Mouse (Mus musculus) MEL (cell line): Measurements from ENCODE around the gene Zbtb7b. TPM values are rescaled to one million over a fixed set of nuclear protein-coding genes. Genes with fewer than 3 reads are reported as not detected.
A peak's percentile ranks its signal among the peaks of the same experiment; 100 is the strongest.

Source experiments
- DNase-seq: peaks from one replicate; pipeline ENCODE4 v3.0.0; 2011; ENCODE audit warnings: low read depth, low spot score
- H3K27ac ChIP-seq: 2 replicates; pipeline ENCODE4 v1.5.1; 2012; ENCODE audit warnings: low read depth, mild to moderate bottlenecking, control low read depth, low read length, moderate library complexity; ENCODE audit not compliant: control insufficient read depth
- H3K27me3 ChIP-seq, 2 experiments: fragments of 150-350 bp in 1 of 2; sonication (generic) in 1 of 2; 2 replicates each; pipeline ENCODE4 v1.6.1; 2012; ENCODE audit warnings: low read length in 2 of 2, mild to moderate bottlenecking in 2 of 2, improper control_type of control experiment in 1 of 2, moderate library complexity in 1 of 2; ENCODE audit not compliant: insufficient read depth in 2 of 2, control insufficient read depth in 1 of 2
- H3K36me3 ChIP-seq, 2 experiments: 2 replicates each; pipeline ENCODE4 v1.6.1; 2012 to 2014; ENCODE audit warnings: low read length in 2 of 2, improper control_type of control experiment in 1 of 2, inconsistent platforms in 1 of 2, mild to moderate bottlenecking in 1 of 2; ENCODE audit not compliant: insufficient read depth in 2 of 2, control insufficient read depth in 1 of 2
- H3K4me1 ChIP-seq, 2 experiments: fragments of 150-350 bp in 1 of 2; sonication (generic) in 1 of 2; 2 replicates each; pipeline ENCODE4 v1.6.1; 2012; ENCODE audit warnings: low read length in 2 of 2, improper control_type of control experiment in 1 of 2, mild to moderate bottlenecking in 1 of 2; ENCODE audit not compliant: insufficient read depth in 2 of 2, control insufficient read depth in 1 of 2
- H3K4me3 ChIP-seq, 2 experiments: fragments of 150-350 bp in 1 of 2; sonication (generic) in 1 of 2; 2 replicates each; pipeline ENCODE4 v1.5.1; 2012; ENCODE audit warnings: low read depth in 2 of 2, low read length in 2 of 2, mild to moderate bottlenecking in 2 of 2, moderate library complexity in 2 of 2, control low read depth in 1 of 2, improper control_type of control experiment in 1 of 2; ENCODE audit not compliant: control insufficient read depth in 1 of 2, insufficient read depth in 1 of 2
- H3K79me2 ChIP-seq: 2 replicates; pipeline ENCODE4 v1.6.1; 2012; ENCODE audit warnings: mild to moderate bottlenecking, low read length, moderate library complexity; ENCODE audit not compliant: control insufficient read depth, poor library complexity, insufficient read depth
- H3K9ac ChIP-seq: 2 replicates; pipeline ENCODE4 v1.6.1; 2012; ENCODE audit warnings: low read depth, mild to moderate bottlenecking, control low read depth, low read length, moderate library complexity; ENCODE audit not compliant: control insufficient read depth, poor library complexity, severe bottlenecking
- H3K9me3 ChIP-seq: fragments of 150-350 bp; sonication (generic); replicated peaks from 2 replicates; pipeline ENCODE4 v1.6.1; 2012; ENCODE audit warnings: mild to moderate bottlenecking, low read length, improper control_type of control experiment, moderate library complexity; ENCODE audit not compliant: insufficient read depth
- BHLHE40 ChIP-seq: IDR thresholded peaks from 2 replicates; pipeline ENCODE4 v1.6.1; 2012; ENCODE audit warnings: low read depth, mild to moderate bottlenecking, inconsistent platforms, low read length, improper control_type of control experiment, borderline replicate concordance
- CHD1 ChIP-seq: IDR thresholded peaks from 2 replicates; pipeline ENCODE4 v1.6.1; 2012; ENCODE audit warnings: low read depth, mild to moderate bottlenecking, inconsistent platforms, low read length, improper control_type of control experiment
- CHD2 ChIP-seq: IDR thresholded peaks from 2 replicates; pipeline ENCODE4 v1.6.1; 2011; ENCODE audit warnings: low read length, improper control_type of control experiment
- CTCF ChIP-seq, 3 experiments: IDR thresholded peaks in 2 of 3; conservative IDR thresholded peaks in 1 of 3; 2 replicates each; pipeline ENCODE4 v1.5.1; 2011 to 2012; ENCODE audit warnings: low read length in 3 of 3, low read depth in 2 of 3, mild to moderate bottlenecking in 2 of 3, improper control_type of control experiment in 1 of 3, inconsistent platforms in 1 of 3, mixed read lengths in 1 of 3, moderate library complexity in 1 of 3; ENCODE audit not compliant: control insufficient read depth in 1 of 3, insufficient read depth in 1 of 3, poor library complexity in 1 of 3, severe bottlenecking in 1 of 3
- E2F4 ChIP-seq: IDR thresholded peaks from 2 replicates; pipeline ENCODE4 v1.6.1; 2011; ENCODE audit warnings: low read depth, low read length, improper control_type of control experiment, borderline replicate concordance
- ELF1 ChIP-seq: IDR thresholded peaks from 2 replicates; pipeline ENCODE4 v1.6.1; 2014; ENCODE audit warnings: low read depth, mild to moderate bottlenecking, inconsistent platforms, low read length, improper control_type of control experiment, moderate library complexity
- ETS1 ChIP-seq: IDR thresholded peaks from 2 replicates; pipeline ENCODE4 v1.6.1; 2012; ENCODE audit warnings: low read depth, mild to moderate bottlenecking, inconsistent platforms, low read length, improper control_type of control experiment, moderate library complexity
- GABPA ChIP-seq: IDR thresholded peaks from 2 replicates; pipeline ENCODE4 v1.6.1; 2012; ENCODE audit warnings: low read depth, mild to moderate bottlenecking, inconsistent platforms, low read length, improper control_type of control experiment, moderate library complexity
- GATA1 ChIP-seq: IDR thresholded peaks from 2 replicates; pipeline ENCODE4 v1.6.1; 2011; ENCODE audit warnings: low read depth, low read length, improper control_type of control experiment
- HCFC1 ChIP-seq: IDR thresholded peaks from 2 replicates; pipeline ENCODE4 v1.6.1; 2012; ENCODE audit warnings: low read depth, mild to moderate bottlenecking, inconsistent platforms, low read length, improper control_type of control experiment, moderate library complexity
- JUND ChIP-seq: IDR thresholded peaks from 2 replicates; pipeline ENCODE4 v1.6.1; 2011; ENCODE audit warnings: low read depth, mild to moderate bottlenecking, improper control_type of control experiment, low read length
- MAFK ChIP-seq: IDR thresholded peaks from 2 replicates; pipeline ENCODE4 v1.6.1; 2011; ENCODE audit warnings: low read depth, mild to moderate bottlenecking, low read length, improper control_type of control experiment, borderline replicate concordance
- MAX ChIP-seq: IDR thresholded peaks from 2 replicates; pipeline ENCODE4 v1.6.1; 2011; ENCODE audit warnings: low read length, improper control_type of control experiment
- MAZ ChIP-seq: IDR thresholded peaks from 2 replicates; pipeline ENCODE4 v1.6.1; 2012; ENCODE audit warnings: low read depth, mild to moderate bottlenecking, inconsistent platforms, low read length, improper control_type of control experiment
- MEF2A ChIP-seq: IDR thresholded peaks from 2 replicates; pipeline ENCODE4 v1.6.1; 2014; ENCODE audit warnings: low read depth, mild to moderate bottlenecking, inconsistent platforms, low read length, improper control_type of control experiment; ENCODE audit not compliant: poor library complexity, insufficient replicate concordance, severe bottlenecking; ENCODE audit errors: extremely low read depth
- MXI1 ChIP-seq: IDR thresholded peaks from 2 replicates; pipeline ENCODE4 v1.6.1; 2011; ENCODE audit warnings: mild to moderate bottlenecking, low read depth, low read length, improper control_type of control experiment
- MYC ChIP-seq: IDR thresholded peaks from 2 replicates; pipeline ENCODE4 v1.6.1; 2011; ENCODE audit warnings: low read depth, mild to moderate bottlenecking, low read length, improper control_type of control experiment, moderate library complexity
- NRF1 ChIP-seq: IDR thresholded peaks from 2 replicates; pipeline ENCODE4 v1.6.1; 2014; ENCODE audit warnings: low read depth, mild to moderate bottlenecking, inconsistent platforms, low read length, improper control_type of control experiment, moderate library complexity; ENCODE audit not compliant: poor library complexity, insufficient read depth, severe bottlenecking
- POLR2A ChIP-seq, 2 experiments: IDR thresholded peaks; 2 replicates each; pipeline ENCODE4 v1.6.1; 2011 to 2012; ENCODE audit warnings: low read length in 2 of 2, mild to moderate bottlenecking in 2 of 2, control low read depth in 1 of 2, improper control_type of control experiment in 1 of 2, low read depth in 1 of 2, moderate library complexity in 1 of 2; ENCODE audit not compliant: control insufficient read depth in 1 of 2, insufficient read depth in 1 of 2, poor library complexity in 1 of 2
- POLR2AphosphoS2 ChIP-seq: IDR thresholded peaks from 2 replicates; pipeline ENCODE4 v1.6.1; 2011; ENCODE audit warnings: low read length, improper control_type of control experiment
- POLR2AphosphoS5 ChIP-seq: IDR thresholded peaks from 2 replicates; pipeline ENCODE4 v1.6.1; 2012; ENCODE audit warnings: low read depth, borderline replicate concordance, mild to moderate bottlenecking, inconsistent platforms, low read length, moderate library complexity, mixed read lengths
- RAD21 ChIP-seq: IDR thresholded peaks from 2 replicates; pipeline ENCODE4 v1.6.1; 2011; ENCODE audit warnings: mild to moderate bottlenecking, low read depth, low read length, improper control_type of control experiment
- RCOR1 ChIP-seq: IDR thresholded peaks from 2 replicates; pipeline ENCODE4 v1.6.1; 2012; ENCODE audit warnings: low read depth, mild to moderate bottlenecking, inconsistent platforms, low read length, improper control_type of control experiment
- SIN3A ChIP-seq: IDR thresholded peaks from 2 replicates; pipeline ENCODE4 v1.6.1; 2012; ENCODE audit warnings: low read length, improper control_type of control experiment, inconsistent platforms
- SMC3 ChIP-seq: IDR thresholded peaks from 2 replicates; pipeline ENCODE4 v1.6.1; 2011; ENCODE audit warnings: low read depth, low read length, improper control_type of control experiment
- TAL1 ChIP-seq: IDR thresholded peaks from 2 replicates; pipeline ENCODE4 v1.6.1; 2012; ENCODE audit warnings: mild to moderate bottlenecking, inconsistent platforms, low read length, moderate library complexity, mixed read lengths
- TBP ChIP-seq: IDR thresholded peaks from 2 replicates; pipeline ENCODE4 v1.8.0; 2011; ENCODE audit warnings: low read depth, low read length, improper control_type of control experiment
- UBTF ChIP-seq: IDR thresholded peaks from 2 replicates; pipeline ENCODE4 v1.6.1; 2012; ENCODE audit warnings: low read depth, mild to moderate bottlenecking, inconsistent platforms, low read length, improper control_type of control experiment, moderate library complexity, borderline replicate concordance; ENCODE audit not compliant: insufficient read depth
- USF1 ChIP-seq: IDR thresholded peaks from 2 replicates; pipeline ENCODE4 v1.6.1; 2014; ENCODE audit warnings: low read depth, mild to moderate bottlenecking, inconsistent platforms, low read length, improper control_type of control experiment, moderate library complexity
- USF2 ChIP-seq, 2 experiments: IDR thresholded peaks; 2 replicates each; pipeline ENCODE4 v1.6.1; 2011 to 2012; ENCODE audit warnings: improper control_type of control experiment in 2 of 2, low read length in 2 of 2, borderline replicate concordance in 1 of 2, inconsistent platforms in 1 of 2, low read depth in 1 of 2, mild to moderate bottlenecking in 1 of 2; ENCODE audit not compliant: insufficient read depth in 1 of 2
- ZC3H11A ChIP-seq: IDR thresholded peaks from 2 replicates; pipeline ENCODE4 v1.6.1; 2012; ENCODE audit warnings: low read depth, mild to moderate bottlenecking, inconsistent platforms, low read length, improper control_type of control experiment
- ZNF384 ChIP-seq: IDR thresholded peaks from 2 replicates; pipeline ENCODE4 v1.6.1; 2012; ENCODE audit warnings: low read depth, mild to moderate bottlenecking, inconsistent platforms, low read length, improper control_type of control experiment
- polyA plus RNA-seq, 2 experiments: library from polyadenylated mRNA; stranded (reverse) in 1 of 2; unstranded in 1 of 2; fragments of >175 nt in 1 of 2; fragments of >200 nt in 1 of 2; gene quantifications; 2 replicates each; pipeline versions ENCODE4 v1.2.1 to v1.2.4; 2012; ENCODE audit warnings: low replicate concordance in 2 of 2, low read depth in 1 of 2; ENCODE audit not compliant: insufficient read length in 2 of 2, insufficient read depth in 1 of 2, missing spikeins in 1 of 2
- total RNA-seq: library from RNA; depleted of rRNA; stranded (reverse); fragments of 300-350 nt; gene quantifications from 2 replicates; pipeline ENCODE4 v1.2.3, GENCODE M21; 2012

Zbtb7b gene
- total and polyA plus RNA-seq, 3 experiments: 8.5 to 20.1 TPM; not detected in 1

DNA sequence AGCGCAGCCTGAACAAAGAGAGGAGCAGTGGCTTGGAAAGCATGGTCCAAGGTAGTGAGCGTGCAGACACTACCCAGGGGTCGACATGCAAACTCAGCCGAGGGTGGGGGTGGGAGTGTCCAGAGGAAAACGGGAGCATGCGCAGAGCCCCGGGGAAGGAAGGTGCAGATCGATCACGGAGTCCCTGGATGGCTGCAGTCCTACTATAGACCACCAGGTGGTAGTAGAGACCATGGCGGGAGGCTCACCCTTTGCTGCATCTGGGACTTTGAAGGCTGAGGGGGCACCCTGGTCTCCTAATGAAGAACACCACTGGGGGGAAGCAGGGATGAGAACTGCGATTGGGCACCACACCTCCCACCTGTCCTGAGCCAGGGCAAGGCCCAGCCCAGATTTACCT is 54.1 kb downstream of the Zbtb7b start:
- H3K4me3 ChIP-seq: no peak overlapping the region
- peaks cover 4 to 11% of the 10 kb centered on the region in 2 experiments for H3K4me1 ChIP-seq
- H3K27ac ChIP-seq: no peak overlapping the region
- H3K9ac ChIP-seq: no peak overlapping the region
- no peak for TF ChIP-seq POLR2AphosphoS5
- TF ChIP-seq MXI1: no peak
- TF ChIP-seq TAL1: no peak
- peak; percentile 92 for TF ChIP-seq ZC3H11A
- peak; percentile 53; the same call in 1 of the 2 replicates for TF ChIP-seq BHLHE40
- TF ChIP-seq JUND: no peak
- peak; percentile 72; the same call in 1 of the 2 replicates for TF ChIP-seq MAZ
- TF ChIP-seq CTCF (IDR thresholded peaks at IDR 0.05 in 2 of 3, conservative IDR thresholded peaks at IDR 0.05 in 1 of 3; ENCODE audit: control insufficient read depth in 1 of 3, insufficient read depth in 1 of 3, low read depth in 2 of 3, low read length in 3 of 3, poor library complexity in 1 of 3, severe bottlenecking in 1 of 3): peak; percentile 95 to 99 (median 97)
- no peak for TF ChIP-seq MAX
- no peak for TF ChIP-seq MEF2A
- 0 out of 2 replicates have a peak, but pooled peaks have one; percentile 28 for TF ChIP-seq HCFC1
- TF ChIP-seq SMC3: peak; percentile 93
- TF ChIP-seq ZNF384: no peak
- no peak for TF ChIP-seq CHD1
- TF ChIP-seq ELF1: peak; percentile 33; the same call in 1 of the 2 replicates
- TF ChIP-seq ETS1: no peak
- TF ChIP-seq SIN3A: peak; percentile 56; the same call in 1 of the 2 replicates
- TF ChIP-seq POLR2AphosphoS2: no peak
- TF ChIP-seq TBP: no peak
- no peak for TF ChIP-seq GATA1
- TF ChIP-seq MYC: no peak
- TF ChIP-seq E2F4: no peak
- no peak for TF ChIP-seq GABPA
- TF ChIP-seq MAFK: no peak
- no peak for TF ChIP-seq UBTF
- TF ChIP-seq POLR2A (IDR thresholded peaks at IDR 0.05; ENCODE audit: control insufficient read depth in 1 of 2, insufficient read depth in 1 of 2, low read depth in 1 of 2, low read length in 2 of 2, poor library complexity in 1 of 2): no peak
- no peak for TF ChIP-seq USF2 (IDR thresholded peaks at IDR 0.05; ENCODE audit: borderline replicate concordance in 1 of 2, insufficient read depth in 1 of 2, low read depth in 1 of 2, low read length in 2 of 2)
- peak; percentile 95 for TF ChIP-seq RAD21
- peak; percentile 75 for TF ChIP-seq NRF1
- TF ChIP-seq RCOR1: no peak
- TF ChIP-seq USF1: 0 out of 2 replicates have a peak, but pooled peaks have one; percentile 13
- no peak for TF ChIP-seq CHD2
- no peaks in the 10 kb centered on the region for H3K27me3 ChIP-seq
- no peaks in the 10 kb centered on the region; the same call in 1 of the 2 replicates for H3K79me2 ChIP-seq
- H3K36me3 ChIP-seq: peaks cover 0 to 8% of the 10 kb centered on the region in 2 experiments; a peak in 2 of 4 replicates
- no peaks in the 10 kb centered on the region for H3K9me3 ChIP-seq
- peak; percentile 79 for DNase-seq
